Mouse (Mus musculus): ENCODE measurements around the gene Mall. TPM values are rescaled to one million over a fixed set of nuclear protein-coding genes. Genes with fewer than 3 reads are reported as not detected.

Mall gene
- polyA plus RNA-seq, 1 experiment from 2014 or later, result 0.99 TPM

GRCm38 (mm10) chr2:127751849-127752610 is 22.3 kb upstream of the Mall start:
- Histone ChIP-seq H3K4me2 (no peak overlapping the region), H3K4me1 (no peaks in the 10 kb centered on the region), H3K27me3 (replicated peaks) (no peaks in the 10 kb centered on the region), H3K9ac (replicated peaks) (no peak overlapping the region), H3K4me3 (replicated peaks) (no peak overlapping the region), H3K9me3 (replicated peaks) (no peaks in the 10 kb centered on the region), H3K27ac (replicated peaks) (no peak overlapping the region), H3K36me3 (no peaks in the 10 kb centered on the region)
- no peak for ATAC-seq (ENCODE audit: low FRiP score)
- WGBS, result 69% methylated on average over 11 of the region's 11 CpGs

- no peaks in the 10 kb centered on the region for H3K9me3 ChIP-seq (replicated peaks)
- no peaks in the 10 kb centered on the region for H3K27me3 ChIP-seq (replicated peaks)
- ATAC-seq (ENCODE audit: low FRiP score), result no peak
Observed at GRCm38 (mm10) chr2:127749376-127749775, 19.6 kb upstream of the Mall start.

GRCm38 (mm10) chr2:127748316-127748715 is 18.6 kb upstream of the Mall start:
- H3K4me3 ChIP-seq (replicated peaks), result no peak overlapping the region
- ATAC-seq (ENCODE audit: low FRiP score), result no peak
- H3K9me3 ChIP-seq (replicated peaks), result no peaks in the 10 kb centered on the region
- WGBS, result 72% methylated on average over 7 of the region's 7 CpGs
- no peaks in the 10 kb centered on the region for H3K27me3 ChIP-seq (replicated peaks)
- no peak overlapping the region for H3K4me2 ChIP-seq
- no peaks in the 10 kb centered on the region for H3K4me1 ChIP-seq
- H3K9ac ChIP-seq (replicated peaks), result no peak overlapping the region
- H3K36me3 ChIP-seq, result no peaks in the 10 kb centered on the region
- H3K27ac ChIP-seq (replicated peaks), result no peak overlapping the region

More at GRCm38 (mm10) chr2:127749376-127749775, 19.6 kb upstream of the Mall start:
- Histone ChIP-seq H3K27ac (replicated peaks) (no peak overlapping the region), H3K4me3 (replicated peaks) (no peak overlapping the region), H3K9ac (replicated peaks) (no peak overlapping the region), H3K36me3 (no peaks in the 10 kb centered on the region), H3K4me1 (no peaks in the 10 kb centered on the region), H3K4me2 (no peak overlapping the region)
- 86% methylated on average over 1 of the region's 1 CpGs for WGBS

- H3K4me2 ChIP-seq, result no peak overlapping the region
- H3K27me3 ChIP-seq (replicated peaks), result no peaks in the 10 kb centered on the region
- no peak overlapping the region for H3K9ac ChIP-seq (replicated peaks)
- ATAC-seq (ENCODE audit: low FRiP score), result no peak
- WGBS, result 89% methylated on average over 3 of the region's 3 CpGs
- H3K27ac ChIP-seq (replicated peaks), result no peak overlapping the region
- no peaks in the 10 kb centered on the region for H3K36me3 ChIP-seq
- no peaks in the 10 kb centered on the region for H3K9me3 ChIP-seq (replicated peaks)
- H3K4me3 ChIP-seq (replicated peaks), result no peak overlapping the region
- no peaks in the 10 kb centered on the region for H3K4me1 ChIP-seq
Observed at GRCm38 (mm10) chr2:127742637-127743036, 12.9 kb upstream of the Mall start.

- no peak overlapping the region for H3K27ac ChIP-seq (replicated peaks)
- no peaks in the 10 kb centered on the region for H3K36me3 ChIP-seq
- ATAC-seq (ENCODE audit: low FRiP score), result no peak
- no peak overlapping the region for H3K4me3 ChIP-seq (replicated peaks)
- no peaks in the 10 kb centered on the region for H3K27me3 ChIP-seq (replicated peaks)
- WGBS, result 81% methylated on average over 9 of the region's 9 CpGs
- H3K4me1 ChIP-seq, result no peaks in the 10 kb centered on the region
- no peak overlapping the region for H3K4me2 ChIP-seq
- no peak overlapping the region for H3K9ac ChIP-seq (replicated peaks)
- no peaks in the 10 kb centered on the region for H3K9me3 ChIP-seq (replicated peaks)
Observed at GRCm38 (mm10) chr2:127740756-127741519, 11.2 kb upstream of the Mall start.

- ATAC-seq (ENCODE audit: low FRiP score), result no peak
- Histone ChIP-seq H3K9ac (replicated peaks) (no peak overlapping the region), H3K9me3 (replicated peaks) (no peaks in the 10 kb centered on the region), H3K4me2 (no peak overlapping the region), H3K4me3 (replicated peaks) (no peak overlapping the region), H3K27ac (replicated peaks) (no peak overlapping the region), H3K36me3 (no peaks in the 10 kb centered on the region), H3K27me3 (replicated peaks) (no peaks in the 10 kb centered on the region), H3K4me1 (no peaks in the 10 kb centered on the region)
- WGBS, result 83% methylated on average over 3 of the region's 3 CpGs
Observed at GRCm38 (mm10) chr2:127737885-127738284, 8.2 kb upstream of the Mall start.

GRCm38 (mm10) chr2:127736631-127737209 is 7.0 kb upstream of the Mall start:
- Histone ChIP-seq H3K4me3 (replicated peaks) (no peak overlapping the region), H3K9ac (replicated peaks) (no peak overlapping the region), H3K36me3 (no peaks in the 10 kb centered on the region), H3K4me1 (no peaks in the 10 kb centered on the region), H3K4me2 (no peak overlapping the region), H3K27ac (replicated peaks) (no peak overlapping the region), H3K27me3 (replicated peaks) (no peaks in the 10 kb centered on the region), H3K9me3 (replicated peaks) (no peaks in the 10 kb centered on the region)
- 88% methylated on average over 6 of the region's 6 CpGs for WGBS
- ATAC-seq (ENCODE audit: low FRiP score), result no peak

GRCm38 (mm10) chr2:127735512-127736145 is 5.9 kb upstream of the Mall start:
- ATAC-seq (ENCODE audit: low FRiP score), result no peak
- no peak overlapping the region for H3K4me2 ChIP-seq
- peaks cover 3% of the 10 kb centered on the region; the same call in 1 of the 2 replicates for H3K27me3 ChIP-seq (replicated peaks)
- H3K9me3 ChIP-seq (replicated peaks), result no peaks in the 10 kb centered on the region
- no peak overlapping the region for H3K4me3 ChIP-seq (replicated peaks)
- H3K4me1 ChIP-seq, result no peaks in the 10 kb centered on the region
- no peak overlapping the region for H3K27ac ChIP-seq (replicated peaks)
- 65% methylated on average over 9 of the region's 9 CpGs for WGBS
- no peak overlapping the region for H3K9ac ChIP-seq (replicated peaks)
- no peaks in the 10 kb centered on the region for H3K36me3 ChIP-seq

GRCm38 (mm10) chr2:127734889-127735288 is 5.2 kb upstream of the Mall start:
- 75% methylated on average over 5 of the region's 5 CpGs for WGBS
- H3K4me2 ChIP-seq, result no peak overlapping the region
- H3K4me3 ChIP-seq (replicated peaks), result no peak overlapping the region
- peaks cover 10% of the 10 kb centered on the region; the same call in 1 of the 2 replicates for H3K27me3 ChIP-seq (replicated peaks)
- no peak overlapping the region for H3K9ac ChIP-seq (replicated peaks)
- no peaks in the 10 kb centered on the region for H3K9me3 ChIP-seq (replicated peaks)
- no peak overlapping the region for H3K27ac ChIP-seq (replicated peaks)
- H3K4me1 ChIP-seq, result peaks cover 2% of the 10 kb centered on the region; the same call in 1 of the 2 replicates
- ATAC-seq (ENCODE audit: low FRiP score), result no peak
- H3K36me3 ChIP-seq, result no peaks in the 10 kb centered on the region

- Histone ChIP-seq H3K27ac (replicated peaks) (no peak overlapping the region), H3K4me1 (peaks cover 7% of the 10 kb centered on the region; the same call in 1 of the 2 replicates), H3K27me3 (replicated peaks) (peaks cover 22% of the 10 kb centered on the region), H3K9me3 (replicated peaks) (no peaks in the 10 kb centered on the region), H3K9ac (replicated peaks) (no peak overlapping the region), H3K4me2 (no peak overlapping the region), H3K36me3 (no peaks in the 10 kb centered on the region), H3K4me3 (replicated peaks) (no peak overlapping the region)
- no peak for ATAC-seq (ENCODE audit: low FRiP score)
- WGBS, result 47% methylated on average over 7 of the region's 7 CpGs
Observed at GRCm38 (mm10) chr2:127730301-127730997, 717 bp upstream of the Mall start.
